Mouse (Mus musculus) G1E (cell line): ENCODE data around the gene Dmd. TPM values are rescaled to one million over a fixed set of nuclear protein-coding genes. Genes with fewer than 3 reads are reported as not detected.

Experiments
- ATAC-seq: 2 replicates; pipeline ENCODE4 v1.8.0; 2016; ENCODE audit warnings: mild to moderate bottlenecking; ENCODE audit not compliant: insufficient number of reproducible peaks, poor library complexity, low FRiP score, severe bottlenecking; ENCODE audit errors: extremely low read depth
- DNase-seq: peaks from one replicate; pipeline ENCODE4 v3.0.0; 2012; ENCODE audit warnings: low spot score
- H3K27me3 ChIP-seq: 2 replicates; pipeline ENCODE4 v1.6.1; 2012; ENCODE audit warnings: mild to moderate bottlenecking, low read length, inconsistent platforms; ENCODE audit not compliant: insufficient read depth
- H3K36me3 ChIP-seq: replicated peaks from 2 replicates; pipeline ENCODE3; 2012; ENCODE audit warnings: mild to moderate bottlenecking, inconsistent platforms
- H3K4me1 ChIP-seq: 2 replicates; pipeline ENCODE4 v1.6.1; 2012; ENCODE audit warnings: low read depth, low read length, inconsistent platforms, mixed read lengths; ENCODE audit not compliant: insufficient read depth
- H3K4me3 ChIP-seq: 2 replicates; pipeline ENCODE4 v1.5.1; 2012; ENCODE audit warnings: low read depth, mild to moderate bottlenecking, inconsistent platforms, low read length, moderate library complexity, mixed read lengths
- H3K9me3 ChIP-seq: replicated peaks from 2 replicates; pipeline ENCODE4 v1.6.1; 2012; ENCODE audit warnings: inconsistent platforms
- CTCF ChIP-seq: IDR thresholded peaks from 2 replicates; pipeline ENCODE4 v1.5.1; 2012; ENCODE audit warnings: low read depth, low read length, inconsistent platforms, mixed read lengths
- GATA1 ChIP-seq: IDR thresholded peaks from 2 replicates; pipeline ENCODE4 v1.6.1; 2012; ENCODE audit warnings: borderline replicate concordance, low read length, inconsistent platforms, mixed read lengths
- GATA2 ChIP-seq: IDR thresholded peaks from 2 replicates; pipeline ENCODE4 v1.6.1; 2012; ENCODE audit warnings: low read depth, low read length, inconsistent platforms, borderline replicate concordance
- POLR2AphosphoS5 ChIP-seq: IDR thresholded peaks from 2 replicates; pipeline ENCODE4 v1.6.1; 2012; ENCODE audit warnings: low read depth, low read length, inconsistent platforms; ENCODE audit not compliant: insufficient replicate concordance
- TAL1 ChIP-seq: conservative IDR thresholded peaks from 2 replicates; pipeline ENCODE4 v1.6.1; 2012; ENCODE audit warnings: low read depth, low read length, inconsistent platforms, mixed read lengths
- polyA plus RNA-seq: library from polyadenylated mRNA; stranded (reverse); fragments of >175 nt; gene quantifications from 2 replicates; pipeline ENCODE4 v1.2.3, GENCODE M21; 2012
- total RNA-seq, 2 experiments: library from RNA; stranded (forward) in 1 of 2; stranded (reverse) in 1 of 2; fragments of 200-1000 nt in 1 of 2; fragments of >200 nt in 1 of 2; fragmentation: Nextera tagmentation in 1 of 2; gene quantifications; 2 replicates each; pipeline ENCODE4 v1.2.3; 2014 to 2017

Dmd gene
- total and polyA plus RNA-seq, 3 experiments, result 0.38 TPM; not detected in 2

GRCm38 (mm10) chrX:84598476-84598875, 1649.8 kb downstream of the Dmd start:
- H3K9me3 ChIP-seq, result no peaks in the 10 kb centered on the region
- H3K36me3 ChIP-seq, result no peaks in the 10 kb centered on the region
- DNase-seq, result no peak

GRCm38 (mm10) chrX:84640446-84640845, 1691.8 kb downstream of the Dmd start:
- Histone ChIP-seq H3K4me1 (no peaks in the 10 kb centered on the region), H3K27me3 (no peaks in the 10 kb centered on the region), H3K36me3 (no peaks in the 10 kb centered on the region), H3K9me3 (no peaks in the 10 kb centered on the region), H3K4me3 (no peak overlapping the region)
- TF ChIP-seq POLR2AphosphoS5 (no peak), GATA2 (no peak), GATA1 (no peak), TAL1 (no peak), CTCF (no peak)
- no peak for ATAC-seq
- DNase-seq, result no peak

More at GRCm38 (mm10) chrX:84598476-84598875, 1649.8 kb downstream of the Dmd start:
- Histone ChIP-seq H3K27me3 (no peaks in the 10 kb centered on the region), H3K4me1 (no peaks in the 10 kb centered on the region), H3K4me3 (no peak overlapping the region)
- no peak for ATAC-seq
- TF ChIP-seq TAL1 (no peak), POLR2AphosphoS5 (no peak), CTCF (no peak), GATA1 (no peak), GATA2 (no peak)

DNA sequence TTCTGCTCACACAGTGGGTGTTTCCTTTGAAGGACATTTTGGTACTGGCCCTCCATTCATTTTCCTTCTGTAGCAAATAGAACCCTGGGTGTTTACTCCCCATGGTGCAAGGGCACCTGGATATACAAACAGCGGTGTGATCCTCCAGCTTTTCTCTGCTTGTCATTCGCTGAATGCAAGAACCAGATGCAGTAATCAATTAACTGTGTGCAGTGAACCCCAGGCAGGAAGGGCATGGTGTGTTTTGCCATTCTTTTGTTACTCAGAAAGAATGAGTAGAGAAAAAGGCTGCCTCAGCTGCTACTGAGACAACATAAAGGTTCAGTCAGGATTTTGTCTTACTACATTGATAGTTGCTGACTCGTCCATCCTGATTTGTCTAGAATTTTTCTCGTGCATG, 1799.0 kb downstream of the Dmd start:
- Histone ChIP-seq H3K36me3 (no peaks in the 10 kb centered on the region), H3K4me1 (no peaks in the 10 kb centered on the region), H3K27me3 (no peaks in the 10 kb centered on the region), H3K4me3 (no peak overlapping the region), H3K9me3 (no peaks in the 10 kb centered on the region)
- ATAC-seq (no peak), DNase-seq (no peak)
- TF ChIP-seq CTCF (no peak), TAL1 (no peak), GATA1 (no peak), POLR2AphosphoS5 (no peak), GATA2 (no peak)

DNA sequence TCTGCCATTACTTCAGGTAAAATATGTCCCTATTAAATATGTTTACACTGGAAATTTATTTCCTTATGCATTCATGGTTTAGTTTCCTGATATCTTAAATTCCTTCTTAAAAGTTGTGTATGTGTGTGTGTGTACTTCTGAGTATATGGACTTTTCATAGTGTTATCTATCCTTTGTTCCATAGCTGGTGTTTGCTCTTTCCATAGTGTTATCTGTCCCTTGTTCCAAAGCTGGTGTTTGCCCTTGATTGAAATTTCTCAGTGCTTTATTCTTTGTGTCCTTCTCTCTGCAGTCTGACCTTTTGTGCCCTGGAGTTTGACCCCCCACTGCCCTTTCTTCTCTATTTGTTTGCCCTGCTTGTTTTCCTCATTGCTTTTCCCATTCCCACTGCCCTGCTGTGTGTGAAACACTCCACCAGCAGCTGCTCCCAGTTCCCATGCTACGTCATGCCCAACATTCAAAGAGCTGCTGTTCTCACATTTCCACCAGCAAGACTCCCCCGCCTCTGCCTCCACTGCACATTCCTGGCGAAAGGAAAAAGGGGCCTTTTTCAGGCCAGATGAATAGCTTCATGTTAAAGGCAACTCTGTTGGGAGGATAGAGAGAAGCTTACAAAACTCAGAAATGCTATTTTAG, 1911.5 kb downstream of the Dmd start:
- Histone ChIP-seq H3K9me3 (no peaks in the 10 kb centered on the region), H3K36me3 (no peaks in the 10 kb centered on the region), H3K4me1 (no peaks in the 10 kb centered on the region), H3K27me3 (no peaks in the 10 kb centered on the region), H3K4me3 (no peak overlapping the region)
- TF ChIP-seq GATA2 (no peak), POLR2AphosphoS5 (no peak), CTCF (no peak), GATA1 (no peak), TAL1 (no peak)
- no peak for ATAC-seq
- no peak for DNase-seq

DNA sequence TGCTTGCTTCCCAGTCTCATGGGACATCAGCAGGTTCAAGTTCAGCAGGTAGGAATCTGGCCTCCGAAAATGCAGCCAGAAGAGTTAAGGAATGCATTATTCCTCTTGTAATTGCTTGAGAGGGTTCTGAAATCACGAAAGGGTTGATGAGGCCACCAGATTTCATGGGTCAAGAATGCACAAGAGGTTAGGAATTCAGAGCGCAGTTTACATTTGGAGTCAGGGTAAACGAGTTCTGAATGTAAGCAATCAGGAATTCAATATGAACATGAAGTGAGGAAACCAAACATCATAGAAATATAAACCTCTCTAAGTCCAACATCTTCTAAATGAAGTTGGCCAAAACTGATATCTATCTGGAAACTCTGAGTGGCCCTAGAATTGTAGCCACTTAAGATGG, 1924.4 kb downstream of the Dmd start:
- no peak for ATAC-seq
- no peaks in the 10 kb centered on the region for H3K4me1 ChIP-seq

GRCm38 (mm10) chrX:84878125-84878524, 1929.5 kb downstream of the Dmd start:
- ATAC-seq (no peak), DNase-seq (no peak)
- H3K4me1 ChIP-seq, result no peaks in the 10 kb centered on the region
- no peaks in the 10 kb centered on the region for H3K27me3 ChIP-seq
- no peaks in the 10 kb centered on the region for H3K36me3 ChIP-seq
- H3K4me3 ChIP-seq, result no peak overlapping the region
- TF ChIP-seq POLR2AphosphoS5, result no peak
- TF ChIP-seq GATA2, result no peak
- TF ChIP-seq TAL1, result no peak
- TF ChIP-seq CTCF, result no peak
- TF ChIP-seq GATA1, result no peak
- no peaks in the 10 kb centered on the region for H3K9me3 ChIP-seq

More for the DNA sequence above, 1924.4 kb downstream of the Dmd start:
- no peak for TF ChIP-seq CTCF
- TF ChIP-seq GATA1, result no peak
- TF ChIP-seq TAL1, result no peak
- no peak for TF ChIP-seq GATA2
- no peak for TF ChIP-seq POLR2AphosphoS5
- Histone ChIP-seq H3K9me3 (no peaks in the 10 kb centered on the region), H3K27me3 (no peaks in the 10 kb centered on the region), H3K4me3 (no peak overlapping the region), H3K36me3 (no peaks in the 10 kb centered on the region)
- no peak for DNase-seq
